ENCODE assay signal across 19 mouse cellular contexts in the genomic region with DNA sequence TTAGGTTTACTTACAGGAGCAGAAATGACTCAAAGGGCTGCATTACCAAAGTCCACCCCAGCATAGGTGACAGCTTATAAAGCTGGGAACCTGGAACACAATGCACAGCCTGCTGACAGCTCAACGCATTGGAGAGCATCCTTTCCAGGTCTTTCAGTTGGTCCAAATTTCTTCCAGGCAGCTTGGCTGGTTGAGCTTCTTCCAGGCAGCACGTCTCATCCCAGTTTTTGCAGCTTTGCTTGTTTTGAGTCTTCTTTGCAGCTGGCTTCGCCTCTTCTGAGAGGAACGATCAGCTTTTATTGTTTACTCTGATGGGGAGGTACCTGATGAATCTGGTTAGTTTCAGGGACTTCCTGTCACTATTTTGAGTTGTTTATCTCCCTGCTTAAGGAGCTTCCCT.
"Had no signal": no experiment of that assay in that cellular context is flagged by ENCODE, and none has a peak within 500 bp of the region (broad histone marks: within the 10 kb centered on the region; RNA-seq: fewer than 3 reads in every experiment).

No protein-coding gene starts in this region.

- H3K9me3 ChIP-seq: intestine, embryonic 15.5 days; limb, embryonic 10.5 days; limb, embryonic 13.5 days; liver, embryonic 13.5 days; midbrain, embryonic 12.5 days; midbrain, embryonic 15.5 days; neural tube, embryonic 12.5 days; neural tube, embryonic 15.5 days; stomach, embryonic 15.5 days had no signal

- H3K27me3 ChIP-seq: intestine, embryonic 15.5 days; limb, embryonic 13.5 days; liver, embryonic 13.5 days; midbrain, embryonic 12.5 days; midbrain, embryonic 15.5 days; neural tube, embryonic 12.5 days; neural tube, embryonic 15.5 days; stomach, embryonic 15.5 days had no signal

- H3K4me2 ChIP-seq: intestine, embryonic 15.5 days; limb, embryonic 13.5 days; liver, embryonic 13.5 days; midbrain, embryonic 12.5 days; midbrain, embryonic 15.5 days; neural tube, embryonic 12.5 days; neural tube, embryonic 15.5 days; stomach, embryonic 15.5 days had no signal

- DNase-seq: kidney, adult 9 months; kidney, postnatal 14 days; liver; liver, embryonic 13.5 days; lung, adult 2 months; lung, postnatal 14 days; lung, postnatal 4 days; right cerebral cortex, postnatal 14 days; right cerebral cortex, postnatal 4 days; thymus, adult 18-20 months; thymus, postnatal 36 days had no signal

- H3K27ac ChIP-seq: intestine, embryonic 15.5 days; limb, embryonic 10.5 days; limb, embryonic 13.5 days; liver, embryonic 13.5 days; midbrain, embryonic 12.5 days; neural tube, embryonic 12.5 days; neural tube, embryonic 15.5 days; stomach, embryonic 15.5 days had no signal

- H3K4me1 ChIP-seq: liver, embryonic 13.5 days had no signal

- H3K9ac ChIP-seq: intestine, embryonic 15.5 days; limb, embryonic 13.5 days; liver, embryonic 13.5 days; midbrain, embryonic 12.5 days; midbrain, embryonic 15.5 days; neural tube, embryonic 12.5 days; neural tube, embryonic 15.5 days; stomach, embryonic 15.5 days had no signal

- ATAC-seq: intestine, embryonic 15.5 days; midbrain, embryonic 15.5 days had no signal

- H3K36me3 ChIP-seq: intestine, embryonic 15.5 days; limb, embryonic 10.5 days; limb, embryonic 13.5 days; liver, embryonic 13.5 days; midbrain, embryonic 12.5 days; midbrain, embryonic 15.5 days; neural tube, embryonic 12.5 days; neural tube, embryonic 15.5 days; stomach, embryonic 15.5 days had no signal

- H3K4me3 ChIP-seq: intestine, embryonic 15.5 days; limb, embryonic 10.5 days; limb, embryonic 13.5 days; liver, embryonic 13.5 days; midbrain, embryonic 12.5 days; midbrain, embryonic 15.5 days; neural tube, embryonic 12.5 days; neural tube, embryonic 15.5 days; stomach, embryonic 15.5 days had no signal
